Mouse (Mus musculus): Measurements from ENCODE around the gene Abraxas2. TPM values are rescaled to one million over a fixed set of nuclear protein-coding genes. Genes with fewer than 3 reads are reported as not detected.

The Abraxas2 gene
- polyA plus RNA-seq, 1 experiment from 2014 or later = 40.7 TPM

GRCm38 (mm10) chr7:132814089-132814450 lies 45.0 kb upstream of the Abraxas2 start:
- Histone ChIP-seq H3K36me3 (ENCODE audit: control insufficient read depth, insufficient read depth, low read length) (no peaks in the 10 kb centered on the region), H3K4me1 (ENCODE audit: control insufficient read depth, insufficient read depth, low read length) (peaks cover 43% of the 10 kb centered on the region), H3K4me3 (ENCODE audit: low read depth, low read length) (peak overlapping the region; percentile 68), H3K4me2 (ENCODE audit: low read depth, severe bottlenecking) (peak overlapping the region; percentile 88), H3K27ac (replicated peaks; ENCODE audit: low read depth, low read length) (peak overlapping the region; percentile 90), H3K9ac (ENCODE audit: low read length) (peak overlapping the region; percentile 93), H3K27me3 (ENCODE audit: control insufficient read depth, insufficient read depth, low read length) (no peaks in the 10 kb centered on the region), H3K9me3 (ENCODE audit: control insufficient read depth, low read length) (no peaks in the 10 kb centered on the region)
- no peak for DNase-seq (ENCODE audit: low spot score)
- ATAC-seq (ENCODE audit: insufficient number of reproducible peaks, low FRiP score, low TSS enrichment, low read depth) = no peak
- WGBS = under 1% methylated on average over 7 of the region's 7 CpGs

GRCm38 (mm10) chr7:132815081-132815480 lies 43.9 kb upstream of the Abraxas2 start:
- Histone ChIP-seq H3K36me3 (ENCODE audit: control insufficient read depth, insufficient read depth, low read length) (no peaks in the 10 kb centered on the region), H3K4me2 (ENCODE audit: low read depth, severe bottlenecking) (no peak overlapping the region), H3K4me1 (ENCODE audit: control insufficient read depth, insufficient read depth, low read length) (peaks cover 33% of the 10 kb centered on the region), H3K4me3 (ENCODE audit: low read depth, low read length) (no peak overlapping the region), H3K9me3 (ENCODE audit: control insufficient read depth, low read length) (no peaks in the 10 kb centered on the region), H3K27me3 (ENCODE audit: control insufficient read depth, insufficient read depth, low read length) (no peaks in the 10 kb centered on the region), H3K9ac (ENCODE audit: low read length) (no peak overlapping the region), H3K27ac (replicated peaks; ENCODE audit: low read depth, low read length) (peak overlapping the region; percentile 40; the same call in 1 of the 2 replicates)
- peak; percentile 66 for DNase-seq (ENCODE audit: low spot score)
- no peak for ATAC-seq (ENCODE audit: insufficient number of reproducible peaks, low FRiP score, low TSS enrichment, low read depth)
- WGBS = 12% methylated on average over 5 of the region's 5 CpGs

GRCm38 (mm10) chr7:132816528-132816927 lies 42.5 kb upstream of the Abraxas2 start:
- no peaks in the 10 kb centered on the region for H3K27me3 ChIP-seq (ENCODE audit: control insufficient read depth, insufficient read depth, low read length)
- ATAC-seq (ENCODE audit: insufficient number of reproducible peaks, low FRiP score, low TSS enrichment, low read depth) (no peak), DNase-seq (ENCODE audit: low spot score) (no peak)
- H3K9me3 ChIP-seq (ENCODE audit: control insufficient read depth, low read length) = no peaks in the 10 kb centered on the region
- H3K27ac ChIP-seq (replicated peaks; ENCODE audit: low read depth, low read length) = no peak overlapping the region
- H3K4me1 ChIP-seq (ENCODE audit: control insufficient read depth, insufficient read depth, low read length) = peaks cover 18% of the 10 kb centered on the region
- H3K4me3 ChIP-seq (ENCODE audit: low read depth, low read length) = no peak overlapping the region
- no peak overlapping the region for H3K9ac ChIP-seq (ENCODE audit: low read length)
- no peak overlapping the region for H3K4me2 ChIP-seq (ENCODE audit: low read depth, severe bottlenecking)
- WGBS = 83% methylated on average over 2 of the region's 2 CpGs
- H3K36me3 ChIP-seq (ENCODE audit: control insufficient read depth, insufficient read depth, low read length) = no peaks in the 10 kb centered on the region

- 91% methylated on average over 6 of the region's 6 CpGs for WGBS
Observed at GRCm38 (mm10) chr7:132817056-132817455, 42.0 kb upstream of the Abraxas2 start.

GRCm38 (mm10) chr7:132820692-132821091 lies 38.3 kb upstream of the Abraxas2 start:
- no peaks in the 10 kb centered on the region for H3K27me3 ChIP-seq (ENCODE audit: control insufficient read depth, insufficient read depth, low read length)
- no peak overlapping the region for H3K9ac ChIP-seq (ENCODE audit: low read length)
- ATAC-seq (ENCODE audit: insufficient number of reproducible peaks, low FRiP score, low TSS enrichment, low read depth) (no peak), DNase-seq (ENCODE audit: low spot score) (no peak)
- H3K4me2 ChIP-seq (ENCODE audit: low read depth, severe bottlenecking) = no peak overlapping the region
- 90% methylated on average over 3 of the region's 3 CpGs for WGBS
- H3K4me1 ChIP-seq (ENCODE audit: control insufficient read depth, insufficient read depth, low read length) = peaks cover 4% of the 10 kb centered on the region
- H3K36me3 ChIP-seq (ENCODE audit: control insufficient read depth, insufficient read depth, low read length) = peaks cover 3% of the 10 kb centered on the region
- H3K9me3 ChIP-seq (ENCODE audit: control insufficient read depth, low read length) = no peaks in the 10 kb centered on the region
- H3K4me3 ChIP-seq (ENCODE audit: low read depth, low read length) = no peak overlapping the region
- H3K27ac ChIP-seq (replicated peaks; ENCODE audit: low read depth, low read length) = no peak overlapping the region

More at GRCm38 (mm10) chr7:132817056-132817455, 42.0 kb upstream of the Abraxas2 start:
- no peak overlapping the region for H3K27ac ChIP-seq (replicated peaks; ENCODE audit: low read depth, low read length)
- no peaks in the 10 kb centered on the region for H3K27me3 ChIP-seq (ENCODE audit: control insufficient read depth, insufficient read depth, low read length)
- ATAC-seq (ENCODE audit: insufficient number of reproducible peaks, low FRiP score, low TSS enrichment, low read depth) = no peak
- no peaks in the 10 kb centered on the region for H3K36me3 ChIP-seq (ENCODE audit: control insufficient read depth, insufficient read depth, low read length)
- H3K9me3 ChIP-seq (ENCODE audit: control insufficient read depth, low read length) = no peaks in the 10 kb centered on the region
- H3K4me1 ChIP-seq (ENCODE audit: control insufficient read depth, insufficient read depth, low read length) = peaks cover 13% of the 10 kb centered on the region
- H3K4me2 ChIP-seq (ENCODE audit: low read depth, severe bottlenecking) = no peak overlapping the region
- no peak overlapping the region for H3K9ac ChIP-seq (ENCODE audit: low read length)
- no peak for DNase-seq (ENCODE audit: low spot score)
- H3K4me3 ChIP-seq (ENCODE audit: low read depth, low read length) = no peak overlapping the region

- no peak overlapping the region for H3K27ac ChIP-seq (replicated peaks; ENCODE audit: low read depth, low read length)
- DNase-seq (ENCODE audit: low spot score) (no peak), ATAC-seq (ENCODE audit: insufficient number of reproducible peaks, low FRiP score, low TSS enrichment, low read depth) (no peak)
- no peaks in the 10 kb centered on the region for H3K9me3 ChIP-seq (ENCODE audit: control insufficient read depth, low read length)
- H3K4me3 ChIP-seq (ENCODE audit: low read depth, low read length) = no peak overlapping the region
- no peaks in the 10 kb centered on the region for H3K27me3 ChIP-seq (ENCODE audit: control insufficient read depth, insufficient read depth, low read length)
- H3K36me3 ChIP-seq (ENCODE audit: control insufficient read depth, insufficient read depth, low read length) = peaks cover 12% of the 10 kb centered on the region
- no peaks in the 10 kb centered on the region for H3K4me1 ChIP-seq (ENCODE audit: control insufficient read depth, insufficient read depth, low read length)
- no peak overlapping the region for H3K4me2 ChIP-seq (ENCODE audit: low read depth, severe bottlenecking)
- no peak overlapping the region for H3K9ac ChIP-seq (ENCODE audit: low read length)
Observed at GRCm38 (mm10) chr7:132823832-132824231, 35.2 kb upstream of the Abraxas2 start.

GRCm38 (mm10) chr7:132824346-132825022 lies 34.5 kb upstream of the Abraxas2 start:
- 12% methylated on average over 1 of the region's 1 CpGs for WGBS
- Histone ChIP-seq H3K27me3 (ENCODE audit: control insufficient read depth, insufficient read depth, low read length) (no peaks in the 10 kb centered on the region), H3K9ac (ENCODE audit: low read length) (no peak overlapping the region), H3K4me3 (ENCODE audit: low read depth, low read length) (no peak overlapping the region), H3K4me1 (ENCODE audit: control insufficient read depth, insufficient read depth, low read length) (no peaks in the 10 kb centered on the region), H3K9me3 (ENCODE audit: control insufficient read depth, low read length) (no peaks in the 10 kb centered on the region), H3K36me3 (ENCODE audit: control insufficient read depth, insufficient read depth, low read length) (peaks cover 12% of the 10 kb centered on the region), H3K4me2 (ENCODE audit: low read depth, severe bottlenecking) (no peak overlapping the region), H3K27ac (replicated peaks; ENCODE audit: low read depth, low read length) (no peak overlapping the region)
- ATAC-seq (ENCODE audit: insufficient number of reproducible peaks, low FRiP score, low TSS enrichment, low read depth) (no peak), DNase-seq (ENCODE audit: low spot score) (no peak)

GRCm38 (mm10) chr7:132830955-132831354 lies 28.1 kb upstream of the Abraxas2 start:
- 22% methylated on average over 4 of the region's 4 CpGs for WGBS
- no peak overlapping the region for H3K9ac ChIP-seq (ENCODE audit: low read length)
- no peaks in the 10 kb centered on the region for H3K27me3 ChIP-seq (ENCODE audit: control insufficient read depth, insufficient read depth, low read length)
- no peak overlapping the region for H3K4me2 ChIP-seq (ENCODE audit: low read depth, severe bottlenecking)
- H3K4me1 ChIP-seq (ENCODE audit: control insufficient read depth, insufficient read depth, low read length) = no peaks in the 10 kb centered on the region
- DNase-seq (ENCODE audit: low spot score) (no peak), ATAC-seq (ENCODE audit: insufficient number of reproducible peaks, low FRiP score, low TSS enrichment, low read depth) (no peak)
- peaks cover 14% of the 10 kb centered on the region for H3K36me3 ChIP-seq (ENCODE audit: control insufficient read depth, insufficient read depth, low read length)
- H3K9me3 ChIP-seq (ENCODE audit: control insufficient read depth, low read length) = no peaks in the 10 kb centered on the region
- no peak overlapping the region for H3K27ac ChIP-seq (replicated peaks; ENCODE audit: low read depth, low read length)
- no peak overlapping the region for H3K4me3 ChIP-seq (ENCODE audit: low read depth, low read length)

GRCm38 (mm10) chr7:132841287-132841686 lies 17.7 kb upstream of the Abraxas2 start:
- Histone ChIP-seq H3K27me3 (ENCODE audit: control insufficient read depth, insufficient read depth, low read length) (no peaks in the 10 kb centered on the region), H3K36me3 (ENCODE audit: control insufficient read depth, insufficient read depth, low read length) (no peaks in the 10 kb centered on the region), H3K27ac (replicated peaks; ENCODE audit: low read depth, low read length) (no peak overlapping the region), H3K4me3 (ENCODE audit: low read depth, low read length) (no peak overlapping the region), H3K4me2 (ENCODE audit: low read depth, severe bottlenecking) (no peak overlapping the region), H3K4me1 (ENCODE audit: control insufficient read depth, insufficient read depth, low read length) (no peaks in the 10 kb centered on the region), H3K9me3 (ENCODE audit: control insufficient read depth, low read length) (no peaks in the 10 kb centered on the region), H3K9ac (ENCODE audit: low read length) (no peak overlapping the region)
- WGBS = 86% methylated on average over 5 of the region's 5 CpGs
- no peak for DNase-seq (ENCODE audit: low spot score)
- ATAC-seq (ENCODE audit: insufficient number of reproducible peaks, low FRiP score, low TSS enrichment, low read depth) = no peak
